Mouse (Mus musculus) frontal cortex, postnatal 25 days (tissue): ENCODE data around the gene Ksr2.

Experiments used
- DNase-seq, 2 experiments: peaks; one replicate each; pipeline ENCODE4 v3.0.0; 2022; ENCODE audit warnings: low spot score in 2 of 2

The Ksr2 gene

DNA sequence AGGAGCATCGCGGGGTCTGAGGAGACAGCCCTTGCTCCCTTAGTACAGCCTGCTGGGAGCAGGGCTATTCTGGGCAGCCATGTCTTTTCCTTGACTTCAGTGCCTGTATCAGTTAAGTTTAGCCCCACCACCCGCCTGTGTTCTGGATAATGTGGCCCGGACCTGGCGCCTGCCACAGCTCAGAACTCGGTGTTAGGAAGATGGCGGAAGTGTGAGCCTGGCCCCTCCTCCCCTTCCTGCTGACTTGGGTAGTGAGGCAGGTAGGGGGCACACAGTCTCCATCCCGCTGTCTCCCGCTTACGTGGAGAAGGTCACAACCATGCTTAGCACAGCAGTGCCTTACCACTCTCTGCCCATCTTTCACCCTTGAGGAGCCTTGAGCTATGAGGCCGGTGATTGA lies 68.2 kb downstream of the Ksr2 start:
- no peak for DNase-seq

DNA sequence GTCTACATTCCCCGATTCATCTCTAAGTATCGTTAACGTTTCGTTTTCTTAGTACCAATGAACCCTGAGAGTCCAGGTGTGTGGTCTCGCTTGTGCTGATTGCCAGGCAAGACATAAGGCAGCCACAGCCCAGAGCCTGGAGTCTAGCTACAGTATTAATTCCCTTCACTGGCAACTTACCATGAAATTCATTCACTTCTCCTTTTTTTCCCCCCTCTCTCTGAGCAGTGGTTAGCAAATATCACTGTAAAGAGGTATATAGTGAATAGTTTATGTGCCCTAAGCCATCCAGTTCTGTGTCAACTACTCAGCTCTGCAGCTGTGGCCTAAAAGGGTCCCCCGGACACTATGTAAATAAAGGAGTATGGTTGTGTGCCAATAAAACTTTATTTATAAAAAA lies 71.6 kb downstream of the Ksr2 start:
- no peak for DNase-seq

DNA sequence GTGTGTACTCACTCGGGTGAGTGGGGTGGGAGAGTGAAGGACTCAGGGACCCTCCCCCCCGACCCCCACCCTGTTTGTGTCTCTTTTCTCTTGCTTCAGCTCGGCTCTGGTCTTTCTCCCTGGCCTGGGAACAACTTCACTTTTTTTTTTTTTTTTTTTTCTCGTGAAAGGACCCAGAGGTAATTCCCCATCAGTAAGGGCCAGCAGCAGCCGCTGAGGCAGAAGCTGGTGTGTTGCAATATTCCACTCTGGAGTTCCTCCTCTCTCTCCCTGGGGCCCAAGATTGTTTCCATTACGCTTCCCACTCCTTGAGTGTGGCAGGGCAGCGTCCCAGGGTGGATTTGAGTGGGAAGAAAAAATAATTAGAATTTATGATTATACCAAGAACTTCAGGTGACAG lies 72.3 kb downstream of the Ksr2 start:
- no peak for DNase-seq

DNA sequence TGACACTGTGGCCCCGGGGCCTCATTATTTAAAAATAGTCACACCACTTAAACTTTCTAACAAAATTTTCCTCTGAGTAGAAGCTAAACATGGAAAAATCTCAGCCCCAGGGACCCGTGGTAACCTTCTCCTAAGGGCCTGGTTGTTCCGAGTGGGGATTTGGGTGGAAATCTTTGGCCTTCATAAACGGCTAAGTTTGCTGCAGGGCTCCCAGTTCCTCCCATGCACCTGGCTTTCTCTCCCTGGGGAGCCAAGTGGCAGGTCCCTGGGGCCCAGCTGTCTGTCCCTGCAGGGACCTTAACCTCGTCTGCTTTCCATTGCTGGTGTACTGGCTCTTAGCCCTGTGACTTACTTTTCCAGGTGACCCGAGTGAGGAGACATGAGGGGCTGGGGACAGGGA lies 74.4 kb downstream of the Ksr2 start:
- no peak for DNase-seq

DNA sequence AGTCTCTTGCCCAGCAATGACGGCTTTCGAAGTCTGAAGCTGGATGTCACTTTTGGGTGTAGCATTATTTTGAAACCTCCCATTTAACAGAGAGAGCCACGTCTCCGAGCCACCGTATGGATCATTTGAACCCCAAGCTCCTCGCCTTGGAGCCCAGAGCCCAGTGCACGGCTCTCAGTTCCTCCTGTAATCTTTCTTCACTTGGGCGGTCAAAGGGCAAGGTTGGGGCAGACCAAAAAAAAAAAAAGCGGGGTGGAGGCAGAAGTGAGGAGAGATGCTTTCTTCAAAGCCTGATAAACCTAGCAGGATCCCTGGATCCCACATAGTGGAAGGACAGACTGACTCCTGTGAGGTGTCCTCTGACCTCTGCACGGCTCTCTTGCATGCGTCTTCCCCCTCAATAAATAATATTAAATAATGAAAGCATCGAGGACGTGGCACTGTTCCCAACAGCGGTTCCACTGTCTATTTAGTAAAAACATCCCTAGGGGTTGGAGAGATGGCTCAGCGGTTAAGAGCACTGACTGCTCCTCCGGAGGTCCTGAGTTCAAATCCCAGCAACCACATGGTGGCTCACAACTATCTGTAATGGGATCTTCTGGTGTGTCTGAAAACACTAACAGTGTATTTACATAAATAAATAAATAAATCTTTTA lies 75.0 kb downstream of the Ksr2 start:
- no peak for DNase-seq

DNA sequence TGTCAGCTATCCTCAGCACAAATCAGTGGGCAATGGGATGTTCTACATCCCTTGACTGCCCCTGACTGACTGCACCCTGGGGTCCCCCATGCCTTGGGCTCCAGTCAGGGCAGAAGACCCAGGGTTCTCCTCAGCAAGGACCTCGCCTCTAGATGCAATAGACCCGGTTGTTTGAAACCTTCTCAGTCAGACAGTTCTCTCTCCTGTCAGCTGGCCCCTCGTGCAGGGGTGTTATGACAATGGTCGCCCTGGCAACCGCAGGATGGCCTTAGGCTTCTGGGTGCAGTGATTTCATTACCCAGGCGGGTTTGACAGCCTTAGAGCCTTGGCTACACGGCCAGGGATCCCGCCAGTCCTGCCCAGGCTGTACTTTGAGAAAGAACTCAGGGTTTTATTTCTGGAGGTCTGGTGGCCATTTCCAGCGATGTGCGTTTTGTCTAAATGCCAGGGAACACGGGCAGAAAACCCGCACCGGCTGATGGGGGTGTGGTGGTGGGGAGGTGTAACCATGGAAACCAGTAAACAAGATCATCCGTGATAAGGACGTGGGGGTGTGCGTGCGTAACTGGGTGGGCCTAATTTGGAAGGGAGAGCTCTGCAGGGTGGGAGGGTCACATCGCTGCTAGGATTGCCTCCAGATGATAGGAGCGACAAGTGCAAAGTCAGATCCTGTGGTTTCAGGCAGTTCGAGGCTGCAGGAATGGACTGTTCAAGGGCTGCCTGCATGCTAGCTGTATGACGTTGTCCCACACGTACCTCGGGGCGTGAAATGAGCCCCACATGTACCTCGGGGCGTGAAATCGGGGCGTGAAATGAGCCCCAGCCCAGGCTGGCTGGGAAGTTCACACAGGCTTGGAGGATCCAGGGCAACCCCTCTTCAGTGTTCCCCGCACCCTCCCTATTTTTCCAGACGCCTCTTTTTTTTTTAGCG lies 79.4 kb downstream of the Ksr2 start:
- DNase-seq, result peak in 1 of 2 experiments; percentile 25

DNA sequence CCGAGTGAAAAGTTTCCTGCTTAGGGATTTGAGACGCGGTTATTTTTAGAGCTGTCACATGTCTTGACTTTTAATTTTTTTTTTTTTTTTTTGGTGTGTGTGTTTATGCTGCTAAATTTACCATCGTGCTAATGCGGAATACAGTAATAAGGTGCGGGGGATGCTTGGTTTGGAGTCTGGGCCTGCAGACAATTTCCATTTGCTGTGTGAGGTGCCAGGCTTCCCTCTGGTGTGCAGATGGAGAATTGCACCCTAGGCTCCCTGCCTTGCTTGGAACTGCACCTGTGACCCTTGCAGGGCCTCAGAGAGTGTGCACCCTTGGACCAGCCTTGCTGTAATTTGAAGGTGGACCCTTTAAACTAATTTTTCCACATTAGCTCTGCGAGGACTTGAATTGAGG lies 80.1 kb downstream of the Ksr2 start:
- peak; percentile 54 to 71 for DNase-seq

DNA sequence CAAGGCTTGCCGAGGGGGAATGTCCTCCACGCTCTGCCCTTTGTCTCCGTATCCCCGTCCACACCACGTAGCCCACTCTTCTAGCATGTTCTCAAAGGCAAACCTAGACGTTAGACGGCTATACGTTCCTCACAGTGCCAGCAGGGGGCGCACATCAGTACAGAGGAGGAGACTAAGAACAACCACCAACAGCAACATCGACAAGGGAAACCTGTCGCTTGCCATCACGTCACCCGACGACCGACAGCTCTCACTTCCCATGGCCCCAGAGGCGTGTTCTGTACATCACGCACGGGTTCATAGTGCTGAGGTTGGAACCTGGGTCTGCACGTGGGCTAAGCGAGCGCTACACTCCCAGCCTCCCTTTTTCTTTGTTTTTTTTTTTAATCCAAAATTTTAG lies 83.3 kb downstream of the Ksr2 start:
- no peak for DNase-seq

DNA sequence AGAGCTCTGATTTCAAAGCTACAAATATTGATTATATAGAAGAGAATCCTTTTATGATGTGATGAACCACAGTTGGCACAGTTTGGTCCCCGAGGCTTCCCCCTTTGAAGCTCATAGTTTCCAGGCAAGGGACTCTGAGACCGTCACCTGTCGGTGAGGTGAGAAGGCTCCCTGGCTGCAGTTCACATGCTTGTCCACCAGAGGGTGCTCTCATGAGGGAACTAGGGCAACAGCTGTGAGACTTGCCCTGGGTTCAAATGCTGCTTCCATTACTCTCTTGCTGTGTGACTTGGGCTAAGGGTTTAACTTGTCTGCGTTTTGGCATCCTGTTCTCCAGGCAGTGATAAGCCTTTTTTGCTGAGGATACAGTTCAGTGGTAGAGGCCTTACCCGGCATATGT lies 88.8 kb downstream of the Ksr2 start:
- DNase-seq, result no peak

DNA sequence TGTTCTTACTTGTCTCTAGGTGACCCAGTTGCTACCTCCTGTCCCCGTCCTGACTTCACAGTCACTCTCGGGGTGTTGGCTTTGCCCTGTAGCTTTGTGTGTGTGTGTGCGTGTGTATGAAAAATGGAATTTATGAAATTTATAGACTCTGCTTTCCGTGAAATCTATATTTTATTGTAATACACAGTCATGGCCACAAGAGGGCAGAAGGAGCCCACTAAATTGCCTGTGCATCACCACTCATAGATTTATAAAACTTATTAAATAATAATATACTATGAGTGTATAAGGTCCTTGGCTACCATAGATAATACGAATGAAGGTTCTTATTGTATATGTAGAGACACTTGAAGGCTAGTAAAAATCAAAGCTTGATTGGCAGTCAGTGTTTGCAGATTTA lies 90.6 kb downstream of the Ksr2 start:
- no peak for DNase-seq

DNA sequence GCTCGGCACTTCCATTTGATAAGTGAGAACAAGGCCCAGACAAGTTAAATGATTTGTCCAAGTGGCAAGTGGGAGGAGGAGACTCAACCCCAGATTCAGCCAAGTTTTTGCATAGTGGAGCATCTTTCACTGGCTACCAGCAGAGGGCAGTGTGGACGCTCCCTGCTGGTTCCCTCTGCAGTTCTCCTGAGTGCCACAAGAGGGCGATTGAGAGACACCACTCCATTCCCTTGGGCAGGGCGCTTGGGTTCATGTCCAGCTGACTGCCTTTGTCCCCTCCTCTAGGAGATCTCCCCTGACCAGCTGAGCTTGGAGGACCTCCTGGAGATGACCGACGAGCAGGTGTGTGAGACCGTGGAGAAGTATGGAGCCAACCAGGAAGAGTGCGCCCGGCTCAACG lies 91.4 kb downstream of the Ksr2 start:
- DNase-seq, result peak; percentile 63 to 64

DNA sequence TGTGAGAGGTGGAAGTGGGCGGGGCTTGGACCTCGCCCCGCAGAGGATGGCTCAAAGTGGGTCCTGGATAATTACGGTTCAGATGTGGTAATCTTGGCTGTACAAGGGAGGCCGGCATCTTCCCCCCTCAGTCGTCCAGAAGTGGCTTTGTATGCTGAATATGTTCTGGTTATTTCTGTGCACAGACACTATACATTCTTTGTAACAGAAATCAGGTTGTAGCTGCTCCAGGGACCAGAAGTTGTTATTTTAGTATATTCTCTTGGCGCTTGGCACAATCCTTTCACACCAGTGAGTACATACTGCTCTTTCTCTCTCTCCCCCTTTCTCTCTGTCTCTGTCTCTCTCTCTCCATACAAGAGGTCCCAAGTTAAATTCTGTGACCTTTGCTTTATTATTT lies 92.0 kb downstream of the Ksr2 start:
- no peak for DNase-seq

DNA sequence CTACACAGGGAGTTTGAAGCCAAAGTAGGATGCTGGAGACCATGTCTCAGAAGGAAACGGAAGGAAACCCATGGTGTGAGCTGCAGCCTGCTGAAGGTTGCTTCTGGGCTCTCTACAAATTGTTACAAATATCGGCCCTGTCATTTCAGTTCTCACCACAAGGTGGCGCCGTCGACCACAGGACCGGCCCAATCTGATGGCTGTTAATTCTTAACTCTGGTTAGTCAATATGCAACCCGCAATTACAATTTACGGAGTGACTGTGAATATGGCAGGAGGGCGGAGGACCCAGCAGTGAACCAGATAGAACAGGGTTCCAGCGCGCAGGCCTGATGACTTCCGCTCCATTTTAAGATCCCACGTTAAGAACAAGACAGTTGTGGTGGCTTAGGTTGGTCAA lies 92.6 kb downstream of the Ksr2 start:
- DNase-seq, result peak; percentile 50 to 52

DNA sequence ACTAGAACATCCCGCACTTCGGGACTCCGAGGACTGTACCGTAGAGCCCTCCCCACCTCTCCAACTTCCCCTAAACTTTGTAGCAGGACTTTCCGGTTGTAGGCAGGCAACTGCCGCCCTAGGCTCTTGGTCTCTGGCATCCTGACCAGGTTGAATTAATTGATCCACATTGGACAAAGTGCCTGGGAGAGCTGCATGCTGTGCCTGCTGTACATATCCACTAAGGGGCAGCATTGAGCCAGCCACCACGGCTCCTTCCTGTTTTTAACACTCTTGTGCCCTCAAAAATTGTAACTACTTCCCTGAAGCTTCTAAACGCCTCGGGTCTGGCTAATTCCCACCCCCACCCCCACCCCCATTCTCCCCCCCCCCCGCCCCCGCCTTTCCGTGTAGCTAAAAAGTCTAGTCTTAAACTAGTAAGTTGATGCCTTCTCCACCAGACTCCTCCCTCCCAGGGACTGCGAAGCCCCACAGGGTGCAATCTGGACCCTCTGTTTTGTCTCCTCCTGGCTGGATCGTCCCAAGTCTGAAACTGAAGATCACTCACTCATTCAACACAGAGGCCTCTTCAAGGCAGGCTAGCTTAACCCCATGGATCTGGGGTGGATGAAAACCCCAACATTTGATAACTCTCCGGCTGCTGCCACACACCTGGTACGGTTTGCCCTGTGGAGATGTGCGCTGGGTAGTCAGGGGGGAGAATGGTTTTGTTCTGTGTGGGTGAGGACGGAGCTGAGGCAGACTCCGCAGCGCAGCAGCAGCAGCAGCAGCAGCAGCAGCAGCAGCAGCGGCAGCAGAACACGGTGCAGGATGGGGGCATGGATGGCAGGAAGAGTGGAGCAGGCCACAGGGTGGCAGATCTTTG lies 95.9 kb downstream of the Ksr2 start:
- DNase-seq, result no peak

DNA sequence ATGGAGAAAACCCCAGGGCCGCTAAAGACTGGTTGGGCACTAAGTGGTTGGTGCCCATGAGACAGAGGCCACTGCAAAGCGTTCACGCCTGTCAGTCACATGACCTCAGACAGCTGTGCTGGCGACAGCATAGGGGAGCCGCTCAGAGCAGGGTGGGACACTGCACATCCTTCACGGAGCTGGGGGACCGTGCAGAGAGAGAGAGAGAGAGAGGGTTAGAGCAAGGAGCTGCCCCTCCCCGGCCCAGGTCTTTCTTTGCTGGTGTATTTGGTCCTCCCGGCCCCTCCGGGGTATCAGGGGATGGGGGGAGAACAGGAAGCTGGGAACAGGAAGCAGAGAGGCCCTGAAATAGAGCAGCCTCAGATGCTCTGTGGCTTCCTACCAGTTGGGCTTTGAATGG lies 97.1 kb downstream of the Ksr2 start:
- no peak for DNase-seq

DNA sequence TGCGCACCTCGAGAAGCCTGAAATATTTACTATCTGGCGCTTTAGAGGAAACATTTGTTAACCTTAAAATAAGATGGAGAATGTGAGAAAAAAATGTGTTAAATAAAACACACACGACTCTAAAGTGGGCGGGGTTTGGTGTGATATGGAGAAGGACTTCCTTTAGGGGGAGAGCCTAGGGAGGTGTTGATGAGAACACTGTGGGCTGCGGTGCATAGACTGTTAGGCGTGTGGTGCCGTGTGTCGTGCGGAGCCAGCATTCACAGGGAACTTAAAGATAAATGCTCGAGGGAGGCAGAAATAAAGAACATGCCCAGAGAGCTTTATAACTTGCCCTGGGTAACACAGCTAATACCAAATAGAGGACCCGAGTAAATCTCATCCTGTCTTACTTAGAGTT lies 101.6 kb downstream of the Ksr2 start:
- no peak for DNase-seq

DNA sequence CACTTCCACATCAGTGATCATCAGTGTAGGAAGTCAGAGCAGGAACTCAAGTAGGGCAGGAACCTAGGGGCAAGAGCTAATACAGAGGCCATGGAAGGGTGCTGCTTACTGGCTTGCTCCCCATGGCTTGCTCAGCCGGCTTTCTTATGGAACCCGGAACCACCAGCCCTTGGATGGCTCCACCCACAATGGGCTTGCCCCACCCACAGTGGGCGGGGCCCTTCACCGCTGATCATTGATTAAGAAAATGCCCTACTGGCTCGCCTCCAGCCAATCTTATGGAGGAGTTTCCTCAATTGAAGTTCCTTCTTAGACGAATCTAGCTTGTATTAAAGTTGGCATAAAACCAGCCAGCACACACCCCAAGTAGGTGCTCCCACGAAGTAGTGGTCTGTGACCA lies 102.1 kb downstream of the Ksr2 start:
- no peak for DNase-seq

DNA sequence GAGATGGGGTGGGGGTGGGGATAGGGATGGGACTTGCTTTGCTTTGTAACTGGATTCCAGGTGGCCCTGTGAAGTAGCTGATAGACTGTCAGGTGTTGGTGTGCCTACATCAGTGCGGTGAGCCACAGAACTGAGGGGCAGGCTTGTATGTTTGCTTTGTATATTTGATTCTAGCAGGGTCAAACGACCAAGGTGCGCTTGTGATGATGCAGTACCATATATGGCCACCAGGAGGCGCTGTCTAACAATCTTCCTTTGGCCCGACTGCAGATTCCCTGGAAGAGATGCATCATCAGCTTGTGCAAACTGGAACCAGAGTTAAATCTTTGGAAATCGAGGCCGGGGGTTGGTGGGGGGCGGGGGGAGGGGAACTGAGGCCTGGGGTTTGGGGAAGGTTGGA lies 102.8 kb downstream of the Ksr2 start:
- DNase-seq, result peak; percentile 70

DNA sequence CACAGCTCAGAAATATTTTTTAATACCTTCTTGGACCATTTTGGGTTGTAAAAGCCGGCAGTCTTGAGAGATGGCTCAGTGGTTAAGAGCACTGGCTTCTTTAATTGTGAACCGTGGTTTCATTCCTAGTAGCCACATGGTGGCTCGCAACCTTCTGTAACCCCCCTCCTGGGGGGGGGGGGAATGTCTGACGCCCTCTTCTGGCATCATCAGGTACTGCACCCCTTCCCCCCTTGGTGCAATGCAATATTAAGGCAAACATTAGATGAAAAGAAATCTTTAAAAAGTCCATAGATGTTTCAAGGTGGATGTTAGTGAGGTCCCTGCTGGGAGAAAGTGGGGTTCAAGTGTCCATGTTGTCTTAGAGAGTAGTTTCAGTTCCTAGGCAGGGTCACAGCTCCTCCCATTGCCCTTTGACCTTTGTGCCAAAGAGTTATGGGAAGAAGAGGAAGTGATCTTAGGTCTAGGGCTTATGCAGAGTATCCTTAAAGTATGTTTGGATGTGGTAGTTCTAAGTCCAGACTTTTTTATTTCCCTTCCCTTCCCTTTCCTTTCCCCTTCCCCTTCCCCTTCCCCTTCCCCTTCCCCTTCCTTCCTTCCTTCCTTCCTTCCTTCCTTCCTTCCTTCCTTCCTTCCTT lies 106.2 kb downstream of the Ksr2 start:
- no peak for DNase-seq

DNA sequence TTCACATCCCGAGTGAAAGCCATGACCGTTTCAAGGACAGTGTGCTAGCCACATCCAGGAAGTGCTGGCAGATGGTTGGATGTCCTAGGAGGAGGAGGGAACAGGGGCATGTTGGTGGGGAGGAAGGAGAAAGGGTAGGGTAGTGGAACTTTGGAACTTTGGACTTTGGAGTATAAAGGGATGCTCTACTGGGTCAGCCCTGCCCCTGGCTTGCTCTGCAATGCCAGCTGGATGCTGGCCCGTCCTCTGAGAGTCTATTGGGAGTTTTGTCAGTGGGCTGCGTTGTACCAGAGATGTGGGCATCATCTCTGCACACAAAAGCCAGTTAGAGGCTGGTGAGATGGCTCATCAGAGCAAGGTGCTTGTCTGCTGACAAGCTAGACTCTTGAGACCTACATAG lies 107.4 kb downstream of the Ksr2 start:
- DNase-seq, result no peak

DNA sequence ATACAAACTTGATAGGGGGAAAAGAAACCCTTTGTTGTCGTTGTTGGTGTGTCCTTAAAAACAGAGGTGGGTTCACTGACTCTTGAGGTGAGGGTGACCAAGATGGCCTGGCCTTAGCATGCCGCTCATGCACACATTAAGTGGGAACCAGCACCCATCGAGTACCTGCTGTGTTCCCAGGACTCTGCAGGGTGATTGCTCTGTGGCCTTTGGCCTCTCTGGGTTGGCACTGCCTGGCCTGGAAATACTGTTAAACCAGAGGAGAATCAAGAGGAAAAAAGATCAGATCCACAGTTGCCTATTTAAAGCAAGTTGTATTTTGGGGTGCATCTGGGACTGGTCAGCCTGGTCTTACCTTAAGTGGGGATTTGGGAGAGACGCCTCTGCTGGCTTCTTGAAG lies 107.9 kb downstream of the Ksr2 start:
- no peak for DNase-seq

DNA sequence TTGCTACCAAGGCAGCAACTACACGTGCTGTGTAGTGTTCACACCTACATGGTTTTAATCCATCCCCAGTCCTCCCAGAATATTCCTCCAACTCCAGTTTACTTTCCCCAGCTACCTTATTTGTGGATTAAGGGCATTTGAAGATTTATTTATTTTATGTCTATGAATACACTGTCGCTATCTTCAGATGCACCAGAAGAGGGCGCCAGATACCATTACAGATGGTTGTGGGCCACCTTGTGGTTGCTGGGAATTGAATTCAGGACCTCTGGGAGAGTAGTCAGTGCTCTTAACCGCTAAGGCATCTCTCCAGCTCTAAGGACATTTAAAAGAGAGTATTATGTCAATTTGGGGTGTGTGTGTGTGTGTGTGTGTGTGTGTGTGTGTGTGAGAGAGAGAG lies 108.7 kb downstream of the Ksr2 start:
- DNase-seq, result no peak
